Mouse (Mus musculus) T-helper 1 cell (primary cell): ENCODE data around the gene Elp5.

Source experiments
- in situ Hi-C: fragments of 300-600 bp; cut with MboI, MseI; formaldehyde crosslinking; loops from one replicate; pipeline ENCODE4 v1.15.1; 2025; ENCODE audit warnings: high pct_unique_total_duplicates

Gene Elp5

DNA sequence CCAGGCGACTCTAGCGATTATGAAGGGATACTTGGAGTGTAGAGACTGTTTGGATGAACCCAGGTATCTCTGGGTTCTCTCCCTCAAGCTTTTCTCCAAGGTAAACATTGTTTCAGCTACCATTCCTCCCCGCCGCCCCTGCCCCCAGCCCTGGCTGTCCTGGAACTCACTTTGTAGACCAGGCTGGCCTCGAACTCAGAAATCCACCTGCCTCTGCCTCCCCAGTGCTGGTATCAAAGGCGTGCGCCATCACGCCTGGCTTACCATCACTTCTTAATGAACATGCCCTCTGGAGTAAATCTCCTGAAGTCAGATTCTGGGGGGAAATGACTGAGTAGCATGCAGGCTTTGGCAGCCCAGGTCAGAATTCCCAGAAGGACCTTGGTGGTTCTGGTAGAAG, at the start of gene Elp5:
Gene Elp5 (minus strand): TSS at position 293 of the 400 bp plus-strand sequence.
- in situ Hi-C loops: loop anchor here (10.0 kb wide), 2 partner anchors 567 to 887 kb away; partner anchors contain the start of genes Kdm6b and Per1

DNA sequence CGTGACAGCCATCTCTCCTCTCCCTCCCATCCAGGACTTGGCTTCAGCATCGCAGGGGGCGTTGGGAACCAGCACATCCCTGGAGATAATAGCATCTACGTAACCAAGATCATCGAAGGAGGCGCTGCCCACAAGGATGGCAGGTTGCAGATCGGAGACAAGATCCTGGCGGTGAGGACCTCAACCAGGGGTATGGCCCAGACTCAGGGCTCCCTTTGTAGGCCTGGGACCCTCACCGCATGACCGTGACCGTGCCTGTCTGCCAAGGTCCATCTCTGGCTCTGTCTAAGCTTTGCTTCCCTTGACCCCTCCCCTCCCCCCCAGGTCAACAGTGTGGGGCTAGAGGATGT, 49.0 kb upstream of the Elp5 start:
- in situ Hi-C loops: no loop called here

DNA sequence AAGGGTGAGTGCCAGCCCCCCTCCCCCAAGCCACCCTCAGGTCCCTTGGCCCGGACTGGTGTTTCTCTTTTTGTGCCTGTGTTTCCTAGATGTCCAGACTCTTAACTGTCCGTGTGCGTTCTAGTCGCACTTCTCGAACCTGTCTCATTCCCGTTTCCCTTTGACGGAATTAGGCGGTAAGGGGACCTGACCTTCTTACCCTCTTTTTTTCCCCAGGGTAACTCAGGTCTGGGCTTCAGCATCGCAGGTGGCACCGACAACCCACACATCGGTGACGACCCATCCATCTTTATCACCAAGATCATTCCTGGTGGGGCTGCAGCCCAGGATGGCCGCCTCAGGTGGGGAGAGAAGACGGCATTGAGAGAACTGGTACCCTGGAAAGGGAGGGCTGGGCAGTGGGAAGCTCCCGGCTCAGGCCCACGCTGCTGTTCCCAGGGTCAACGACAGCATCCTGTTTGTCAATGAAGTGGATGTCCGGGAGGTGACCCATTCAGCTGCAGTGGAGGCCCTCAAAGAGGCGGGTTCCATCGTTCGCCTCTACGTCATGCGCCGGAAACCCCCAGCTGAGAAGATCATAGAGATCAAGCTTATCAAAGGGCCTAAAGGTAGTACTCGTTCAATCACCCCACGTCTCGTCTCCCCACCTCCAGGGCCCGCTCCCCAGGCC, 48.5 kb upstream of the Elp5 start:
- in situ Hi-C loops: no loop called here

DNA sequence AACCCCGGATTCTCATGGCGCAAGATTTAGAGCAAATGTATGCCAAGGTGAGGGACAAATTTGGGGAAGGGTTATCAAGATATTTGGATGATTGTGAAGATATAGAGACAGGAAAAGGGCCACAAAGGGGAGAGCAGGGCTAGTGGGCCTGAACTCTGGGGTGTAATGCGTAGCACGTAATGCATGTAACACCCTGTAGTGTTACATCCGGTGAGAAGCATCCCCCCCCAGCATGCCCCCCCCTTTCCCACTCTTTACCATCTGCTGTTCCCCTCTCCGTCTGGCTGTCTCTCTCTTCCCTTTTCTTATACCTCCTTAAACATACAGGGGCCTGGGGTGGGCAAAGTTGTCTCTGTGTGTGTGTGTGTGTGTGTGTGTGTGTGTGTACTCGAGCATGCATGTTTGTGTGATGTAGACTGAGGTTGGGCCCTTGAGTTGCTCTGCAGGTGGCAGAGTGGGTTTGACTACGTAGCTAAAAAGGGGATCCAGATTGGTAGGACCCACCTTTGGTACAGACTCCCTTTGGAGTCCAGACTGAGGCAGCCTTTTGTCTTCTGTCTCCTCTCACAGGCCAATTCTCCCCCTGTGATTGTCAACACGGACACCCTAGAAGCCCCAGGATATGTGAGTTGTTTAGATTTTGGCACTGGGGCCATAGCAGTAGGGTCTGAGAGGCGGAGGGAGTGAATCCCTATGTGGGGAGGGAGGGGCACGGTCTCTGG, 47.7 kb upstream of the Elp5 start:
- in situ Hi-C loops: no loop called here

DNA sequence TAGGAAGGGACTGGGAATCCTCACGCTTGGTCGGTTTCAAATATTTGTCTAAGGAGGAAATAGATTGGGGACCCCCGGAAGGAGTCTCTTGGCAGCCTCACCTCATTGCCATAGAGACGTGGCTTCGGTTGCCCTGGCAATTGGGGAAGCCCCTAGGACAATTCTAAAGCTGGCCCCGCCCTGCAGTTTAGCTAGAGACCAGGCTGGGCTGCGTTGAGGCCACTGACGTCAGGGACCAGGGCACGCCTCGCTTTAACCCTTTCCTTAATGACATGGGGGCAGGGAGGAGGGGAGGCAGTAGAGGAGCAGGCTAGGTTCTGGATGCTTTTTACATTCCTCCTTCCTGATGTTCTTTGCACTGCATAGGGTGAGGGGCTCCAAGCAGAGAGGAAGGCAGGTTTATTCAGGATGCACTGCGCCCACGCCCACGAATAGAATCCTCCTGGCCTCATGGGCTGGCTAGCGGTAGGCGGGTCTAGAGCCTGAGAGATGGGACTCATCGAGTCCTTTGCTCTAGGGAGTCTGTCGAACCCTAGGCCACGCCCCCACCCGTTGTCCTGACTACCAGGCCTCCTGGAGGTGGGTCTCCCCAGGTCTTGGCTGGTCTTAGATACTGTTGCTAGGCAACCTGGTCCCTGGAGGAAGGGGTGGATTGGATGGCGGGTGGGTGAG, 46.9 kb upstream of the Elp5 start:
- in situ Hi-C loops: no loop called here

DNA sequence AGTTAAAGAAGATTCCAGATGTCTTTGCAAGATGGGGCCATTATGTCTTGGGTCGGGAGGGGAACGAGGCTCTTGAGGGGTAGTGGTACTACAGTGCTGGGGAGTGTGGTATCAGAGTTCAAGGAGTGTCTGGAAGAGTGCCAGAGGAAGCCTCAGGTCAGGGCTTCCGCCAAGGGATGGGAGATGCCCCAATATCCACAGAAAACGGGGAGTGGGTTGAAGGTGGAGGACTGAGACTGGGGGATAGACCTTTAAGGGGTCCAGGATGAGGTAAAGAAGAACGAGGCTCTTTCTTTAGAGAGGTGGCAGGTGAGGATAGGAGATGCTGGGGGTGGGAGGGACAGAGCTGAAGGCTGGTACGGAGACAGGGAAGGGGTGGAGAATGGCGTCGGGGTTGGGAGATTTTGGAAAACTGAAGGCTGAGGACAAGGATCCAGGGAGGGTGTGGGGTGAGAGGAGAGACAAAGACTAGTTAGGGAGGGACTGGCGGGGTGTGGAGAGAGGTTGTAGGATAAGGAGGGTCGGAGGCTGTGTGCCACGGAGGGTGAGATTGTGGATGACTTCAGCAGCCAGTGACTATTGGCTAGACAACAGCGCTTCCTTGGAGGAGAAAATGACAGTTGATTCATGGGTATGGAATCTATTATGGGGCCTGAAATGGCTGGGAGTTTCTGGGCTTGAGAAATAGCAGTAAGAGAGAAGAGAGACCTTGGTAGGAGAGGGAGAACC, 46.2 kb upstream of the Elp5 start:
- in situ Hi-C loops: no loop called here

DNA sequence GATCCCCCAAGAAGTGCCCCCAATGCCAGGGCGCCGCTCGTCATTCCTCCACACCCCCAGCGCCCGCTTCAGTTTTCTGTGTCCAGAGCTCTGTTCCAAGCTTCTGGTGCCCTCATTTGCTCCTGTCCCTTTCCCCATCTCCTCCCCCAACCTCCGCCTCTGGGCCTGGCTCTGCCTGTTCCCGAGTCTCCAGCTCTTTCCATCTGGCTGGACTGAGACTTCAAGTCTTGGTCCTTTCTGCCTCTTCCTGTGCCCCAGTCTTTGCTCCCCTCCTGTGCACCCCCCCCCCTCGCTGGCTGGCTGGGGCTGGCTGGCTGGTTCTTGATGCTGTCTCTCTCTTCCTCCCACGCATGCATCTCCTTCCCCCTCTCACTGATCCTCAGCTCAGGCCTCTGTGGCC, 45.1 kb upstream of the Elp5 start:
- in situ Hi-C loops: no loop called here

DNA sequence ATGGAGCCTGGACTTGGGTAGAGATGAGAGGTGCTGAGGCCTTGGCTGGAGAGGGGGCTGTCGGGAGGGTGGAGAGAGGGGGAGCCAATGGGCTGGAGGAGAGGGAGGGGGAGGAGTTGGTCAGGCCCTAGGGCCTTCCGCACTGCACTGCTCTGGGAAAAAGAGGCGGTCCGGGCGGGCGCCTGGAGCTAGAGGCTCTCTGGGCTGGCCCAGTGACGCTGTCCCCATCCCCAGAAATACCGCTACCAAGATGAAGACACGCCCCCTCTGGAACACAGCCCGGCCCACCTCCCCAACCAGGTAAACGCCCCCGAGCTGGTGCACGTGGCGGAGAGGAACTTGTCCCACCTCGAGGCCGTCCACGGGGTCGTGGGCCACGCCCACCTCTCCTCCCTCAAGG, 44.4 kb upstream of the Elp5 start:
- in situ Hi-C loops: no loop called here

DNA sequence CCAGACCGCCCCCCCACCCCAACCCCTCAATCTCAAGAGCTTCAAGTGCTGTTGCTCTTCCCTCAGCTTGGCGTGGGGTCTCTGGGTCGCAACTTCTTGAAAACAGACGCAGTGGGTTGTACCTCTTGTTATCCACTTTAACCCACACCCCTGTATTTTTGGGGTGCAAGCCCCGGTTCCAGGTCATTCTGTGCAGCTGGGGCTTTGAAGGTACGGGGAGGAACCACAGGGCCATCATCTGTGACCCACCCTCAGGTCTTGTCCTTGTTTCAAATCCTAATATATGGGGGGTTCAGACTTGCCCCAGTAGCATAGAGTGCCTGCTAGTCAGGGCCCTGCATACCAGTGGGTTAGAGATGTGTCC, 41.8 kb upstream of the Elp5 start:
- in situ Hi-C loops: no loop called here

DNA sequence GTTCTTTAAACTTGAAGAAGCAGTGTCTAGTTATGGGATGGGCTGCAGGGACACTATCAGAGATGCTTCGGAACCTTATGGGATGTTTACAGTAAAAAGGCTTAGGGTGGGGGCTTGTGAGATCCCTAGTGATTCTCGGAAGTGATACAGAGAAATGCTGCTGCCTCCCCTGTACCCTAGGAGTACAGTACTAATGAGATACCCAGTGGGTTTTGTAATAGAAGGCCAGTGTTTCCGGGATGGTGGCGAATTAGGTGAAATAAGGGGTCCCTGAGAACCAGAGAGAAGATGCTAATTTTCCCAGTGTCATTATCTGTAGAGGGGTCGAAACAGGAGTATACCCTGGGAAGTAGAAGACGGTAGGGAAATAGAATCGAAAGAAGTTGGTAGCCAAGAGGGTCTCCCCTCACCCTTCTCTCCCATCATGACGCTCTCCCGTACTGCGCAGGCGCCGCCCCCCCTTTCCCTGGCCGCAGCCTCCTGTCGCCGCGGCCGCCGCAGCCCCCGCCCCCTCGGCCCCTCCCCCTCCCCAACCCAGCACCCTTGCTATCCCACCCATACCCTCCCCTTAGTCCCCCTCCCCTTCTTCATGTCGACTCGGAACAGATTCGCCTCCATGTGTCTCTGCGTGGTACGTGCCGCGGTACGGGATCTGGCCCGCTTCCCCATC, 41.3 kb upstream of the Elp5 start:
- in situ Hi-C loops: no loop called here

DNA sequence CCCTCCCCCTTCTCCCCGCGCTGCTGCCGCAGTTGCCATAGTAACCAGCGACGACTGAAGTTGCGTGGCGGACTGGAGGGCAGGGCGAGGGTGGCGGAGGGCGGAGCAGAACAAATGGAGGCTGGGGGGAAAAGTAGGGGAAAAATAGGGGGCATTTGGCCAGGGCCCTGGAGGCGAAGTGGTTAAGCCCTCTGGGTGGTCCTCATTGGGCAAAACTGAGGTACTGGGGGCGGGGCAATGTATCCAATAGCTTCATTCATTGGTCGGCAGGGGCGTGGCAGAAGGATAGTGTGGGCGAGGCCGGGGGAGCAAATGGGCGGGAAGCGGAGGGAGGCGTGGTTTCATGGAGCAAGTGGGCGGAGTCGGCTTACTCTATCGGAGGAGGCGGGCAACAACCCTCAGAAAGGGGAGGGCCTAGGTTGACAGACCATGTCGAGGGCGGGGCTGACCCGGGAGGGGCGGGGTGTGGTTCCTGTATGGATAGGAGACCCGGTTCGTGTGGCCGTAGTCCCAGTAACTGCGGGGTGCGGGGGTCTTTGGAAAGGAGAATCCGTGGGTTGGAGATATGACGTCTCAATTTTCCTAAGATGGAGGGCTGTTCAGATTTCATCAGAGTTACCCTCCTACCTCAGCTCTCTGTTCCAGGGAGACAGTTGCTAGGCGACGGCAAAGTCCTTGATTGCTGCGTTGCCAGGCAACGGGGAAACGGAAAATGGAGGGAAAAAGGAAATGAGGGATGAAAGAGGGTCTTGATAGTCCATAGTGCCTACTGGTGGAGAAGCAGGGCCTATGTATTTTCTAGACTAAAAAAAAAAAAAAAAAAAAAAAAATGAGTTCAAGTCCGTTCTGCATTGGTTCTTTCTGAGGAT, 39.2 kb upstream of the Elp5 start:
- in situ Hi-C loops: no loop called here

DNA sequence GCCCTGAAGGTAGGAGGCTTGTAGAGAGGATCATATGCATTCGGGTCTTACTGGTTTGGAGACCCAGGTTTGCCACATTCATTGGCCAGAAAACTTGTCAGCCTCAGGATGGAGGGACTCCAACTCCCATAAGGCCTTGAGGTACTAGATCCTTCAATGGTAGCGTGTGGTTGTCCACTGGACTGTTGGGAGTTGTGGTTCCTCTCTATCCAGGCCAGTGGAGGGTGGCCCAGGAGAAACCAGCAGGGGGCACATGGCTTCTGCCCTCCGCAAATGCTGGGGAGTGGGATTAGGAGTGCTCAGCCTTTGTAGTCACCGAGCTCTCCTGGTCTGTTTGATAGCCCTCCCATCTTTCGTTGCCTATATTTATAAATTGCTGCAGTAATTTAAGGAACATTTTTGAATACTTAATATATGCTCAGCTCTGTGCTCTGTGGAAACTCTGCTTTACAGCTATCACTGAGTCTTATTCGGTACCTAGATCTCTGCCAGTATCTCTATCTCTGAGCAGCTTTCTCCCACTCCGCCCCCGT, 38.5 kb upstream of the Elp5 start:
- in situ Hi-C loops: no loop called here

DNA sequence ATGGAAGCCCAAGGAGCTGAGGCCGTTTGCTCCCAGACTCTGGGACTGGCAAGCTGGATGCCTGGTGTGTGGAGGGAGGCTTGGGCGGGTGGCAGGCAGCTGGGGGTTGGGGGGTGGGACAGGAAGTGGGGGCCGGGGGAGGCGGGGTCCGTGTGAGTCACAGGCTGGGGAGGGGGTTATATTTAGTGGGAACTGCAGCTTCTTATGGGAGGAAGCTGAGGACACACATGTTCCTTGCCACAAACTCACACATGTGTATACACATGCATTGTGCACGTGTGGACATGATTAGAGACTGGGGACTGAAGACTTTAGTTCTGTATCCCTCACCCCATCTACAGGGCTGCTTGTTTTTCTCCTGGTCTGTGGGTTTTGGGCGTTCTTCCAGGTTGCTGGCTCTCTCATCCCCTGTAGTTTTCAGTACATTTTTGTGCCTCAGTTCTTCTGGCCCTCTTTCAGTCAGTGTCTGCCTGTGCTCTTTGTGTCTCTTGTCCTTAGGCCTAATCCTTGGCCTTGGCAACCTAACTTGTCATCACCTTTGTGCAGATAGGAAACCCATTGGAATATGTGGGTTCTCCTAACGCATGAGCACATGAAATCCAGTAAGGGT, 37.8 kb upstream of the Elp5 start:
- in situ Hi-C loops: no loop called here

DNA sequence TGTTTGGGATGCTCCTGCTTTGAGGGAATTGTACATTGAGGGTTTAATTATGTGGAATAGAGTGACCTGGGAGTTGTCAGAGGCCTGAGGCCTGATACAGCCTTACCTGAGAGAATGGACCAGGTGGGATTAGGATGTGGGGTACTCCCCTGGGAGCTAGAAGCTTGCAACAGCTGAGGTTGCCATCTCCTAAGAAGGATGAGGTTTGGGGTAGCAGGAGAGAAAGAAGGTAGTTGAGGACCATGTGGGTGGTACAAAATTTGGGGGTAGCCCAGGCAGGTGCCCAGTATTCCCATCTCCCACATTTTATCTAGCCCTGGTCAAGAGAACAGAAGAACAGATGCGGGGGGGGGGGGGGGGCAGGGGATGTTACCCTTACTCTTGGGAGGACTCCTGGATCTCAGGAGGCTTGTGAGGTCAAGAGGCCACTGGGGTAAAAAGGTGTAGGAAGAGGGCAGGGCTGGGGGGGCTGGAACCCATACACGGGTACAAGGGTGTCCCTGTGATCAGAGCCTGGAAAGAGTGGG, 37.2 kb upstream of the Elp5 start:
- in situ Hi-C loops: loop anchor here (10.0 kb wide), 1 partner anchor 605 kb away; the partner anchor contains the start of gene Kdm6b

DNA sequence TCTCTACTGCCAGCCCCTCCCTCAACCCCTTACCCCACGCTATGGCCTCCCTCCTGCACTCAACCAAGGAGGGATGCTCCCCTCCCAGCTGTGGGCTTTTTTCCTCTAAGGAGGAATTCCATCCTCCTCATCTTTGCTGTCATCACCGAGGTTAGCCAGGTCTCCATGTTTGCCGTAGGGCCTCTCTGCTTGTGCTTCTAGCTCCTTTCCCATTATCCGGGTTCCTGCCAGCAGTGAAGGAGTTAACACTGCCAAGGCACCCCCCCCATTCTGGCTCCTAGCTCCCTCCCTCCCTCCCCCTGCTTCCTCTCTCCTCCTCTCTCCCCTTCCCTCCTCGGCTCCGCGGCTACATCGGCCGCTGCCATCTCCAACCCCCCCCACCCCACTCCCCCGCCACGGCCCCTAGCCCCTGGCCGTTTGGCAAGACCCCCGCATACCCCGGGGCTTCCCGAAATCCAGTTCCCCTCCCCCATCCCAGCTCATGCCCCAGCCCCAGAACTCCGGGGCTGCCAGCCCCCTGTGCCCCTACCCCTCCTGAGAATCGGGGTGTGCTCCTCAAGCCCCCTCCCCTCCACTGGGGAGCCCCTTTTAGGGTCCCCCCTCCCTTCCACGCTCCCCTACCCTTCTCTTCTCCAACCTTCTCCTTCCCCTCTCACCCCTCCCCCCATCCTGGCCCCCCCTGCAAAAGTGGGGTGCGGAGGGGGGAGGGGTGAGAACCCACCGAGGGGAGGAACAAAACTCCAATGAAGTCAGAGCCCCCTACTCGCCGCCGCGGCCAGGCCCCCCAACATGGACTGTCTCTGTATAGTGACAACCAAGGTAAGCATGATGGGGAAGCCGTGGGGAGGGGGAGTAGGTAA, 36.0 kb upstream of the Elp5 start:
- in situ Hi-C loops: loop anchor here (10.0 kb wide), 1 partner anchor 604 kb away; the partner anchor contains the start of gene Kdm6b

DNA sequence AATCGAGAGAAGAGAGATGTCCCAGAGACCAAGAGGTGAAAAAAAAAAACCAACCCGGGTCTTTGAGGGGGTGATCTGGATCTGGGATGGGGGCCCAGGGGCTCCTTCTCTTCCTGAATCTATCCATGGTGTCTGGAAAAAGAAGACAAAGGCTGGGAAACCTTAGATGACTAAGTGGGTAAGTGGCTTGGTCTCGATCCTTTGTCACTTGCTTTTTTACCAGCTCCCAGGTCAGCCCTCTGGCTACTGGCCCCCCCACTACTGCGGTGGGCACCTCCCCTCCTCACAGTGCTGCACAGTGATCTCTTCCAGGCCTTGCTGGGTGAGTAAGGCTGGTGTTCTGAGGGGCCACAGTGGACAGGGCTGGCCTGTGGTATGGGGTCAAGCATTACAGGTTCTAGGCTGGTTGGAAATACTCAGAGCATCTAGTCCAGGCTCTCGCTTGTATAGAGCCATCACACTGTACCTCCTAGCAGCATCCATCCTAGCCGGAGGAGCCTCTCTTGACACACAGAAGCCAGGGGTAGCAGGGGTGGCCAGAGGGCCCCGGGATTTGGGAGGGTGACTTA, 35.0 kb upstream of the Elp5 start:
- in situ Hi-C loops: loop anchor here (10.0 kb wide), 1 partner anchor 602 kb away; the partner anchor contains the start of gene Kdm6b

DNA sequence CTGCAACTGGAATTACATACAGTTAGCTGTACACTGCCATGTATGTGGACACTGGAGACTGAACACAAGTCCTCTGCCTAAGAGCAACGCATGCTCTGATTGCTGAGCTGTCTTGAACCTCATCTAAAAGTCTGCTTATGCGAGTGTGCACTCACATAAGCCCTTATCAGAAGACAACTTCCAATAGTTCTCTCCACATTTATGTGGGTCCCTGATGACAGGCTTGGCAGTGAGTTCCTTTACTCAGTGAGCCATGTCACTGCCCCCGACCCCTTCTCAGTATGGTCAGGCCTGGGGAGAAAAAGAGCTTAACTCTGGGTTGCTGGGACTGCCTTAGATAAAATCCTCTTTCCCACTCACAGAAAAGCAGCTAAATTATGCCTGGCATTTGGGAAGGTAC, 34.4 kb upstream of the Elp5 start, which contains the start of gene Dlg4:
Gene Dlg4 (plus strand): TSS at position 274 of the 400 bp plus-strand sequence.
- in situ Hi-C loops: loop anchor here (10.0 kb wide), 1 partner anchor 602 kb away; the partner anchor contains the start of gene Kdm6b

DNA sequence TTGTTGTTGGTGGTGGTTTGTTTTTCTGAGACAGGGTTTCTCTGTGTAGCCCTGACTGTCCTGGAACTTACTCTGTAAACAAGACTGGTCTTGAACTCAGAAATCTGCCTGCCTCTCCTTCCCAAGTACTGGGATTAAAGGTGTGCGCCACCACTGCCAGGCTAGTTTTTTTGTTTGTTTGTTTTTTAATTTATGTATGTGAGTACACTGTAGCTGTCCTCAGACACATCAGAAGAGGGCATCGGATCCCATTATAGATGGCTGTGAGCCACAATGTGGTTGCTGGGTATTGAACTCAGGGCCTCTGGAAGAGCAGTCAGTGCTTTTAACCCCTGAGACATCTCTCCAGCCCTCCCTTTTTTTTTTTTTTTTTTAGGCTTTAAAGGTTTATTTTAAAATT, 33.9 kb upstream of the Elp5 start:
- in situ Hi-C loops: loop anchor here (10.0 kb wide), 1 partner anchor 601 kb away; the partner anchor contains the start of gene Kdm6b
